Mouse (Mus musculus): ENCODE measurements around the gene Alox12e. TPM values are rescaled to one million over a fixed set of nuclear protein-coding genes. Genes with fewer than 3 reads are reported as not detected.

The Alox12e gene
- total RNA-seq, 2 experiments from 2014 or later, result 0.35 to 0.76 TPM

DNA sequence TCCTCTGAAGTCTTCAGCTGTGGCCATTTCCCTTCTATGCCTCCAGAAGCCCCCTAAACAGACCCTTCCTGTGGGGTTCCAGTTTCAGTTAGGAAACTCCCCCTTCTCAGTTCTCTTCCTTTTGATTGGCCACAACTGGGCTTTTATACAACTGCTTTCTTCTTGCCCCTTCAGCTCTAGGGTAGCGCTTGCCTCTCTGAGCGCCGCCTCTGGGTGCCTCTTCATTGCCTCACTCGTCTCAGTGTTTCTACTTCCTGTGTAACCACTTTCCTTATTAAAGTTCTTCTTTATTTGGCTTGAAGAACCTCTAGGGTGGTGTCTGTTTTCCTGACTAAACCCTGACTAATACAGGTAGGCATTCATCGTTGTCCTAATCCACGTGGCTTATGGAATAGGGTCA is 31.2 kb downstream of the Alox12e start:
- intact Hi-C loops (cut with DNase I), result no loop called here

DNA sequence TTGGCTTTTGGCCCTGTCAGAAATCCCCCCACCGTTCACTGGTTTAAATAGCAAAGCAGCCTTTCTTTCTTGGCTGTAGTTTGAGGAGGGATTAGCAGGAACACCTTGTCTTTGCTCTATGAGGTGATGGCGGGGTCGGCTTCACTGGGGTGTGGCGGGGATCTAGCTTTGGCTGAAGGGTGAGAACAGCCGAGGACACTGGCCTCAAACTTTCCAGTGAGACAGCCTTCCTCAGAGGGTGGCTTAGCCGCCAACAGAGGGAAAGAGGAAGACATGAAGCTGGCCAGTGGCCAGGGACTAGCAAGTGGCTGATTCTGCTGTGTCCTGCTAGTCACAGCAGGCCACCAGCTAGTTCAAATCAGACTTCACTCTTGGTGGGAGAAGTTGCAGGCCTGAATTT is 33.2 kb downstream of the Alox12e start:
- intact Hi-C loops (cut with DNase I), result no loop called here
- DNase-seq (ENCODE audit: low spot score in 2 of 2), result peak; percentile 31 to 56

More for the DNA sequence above, 31.2 kb downstream of the Alox12e start:
- no peak for DNase-seq (ENCODE audit: low spot score in 2 of 2)

DNA sequence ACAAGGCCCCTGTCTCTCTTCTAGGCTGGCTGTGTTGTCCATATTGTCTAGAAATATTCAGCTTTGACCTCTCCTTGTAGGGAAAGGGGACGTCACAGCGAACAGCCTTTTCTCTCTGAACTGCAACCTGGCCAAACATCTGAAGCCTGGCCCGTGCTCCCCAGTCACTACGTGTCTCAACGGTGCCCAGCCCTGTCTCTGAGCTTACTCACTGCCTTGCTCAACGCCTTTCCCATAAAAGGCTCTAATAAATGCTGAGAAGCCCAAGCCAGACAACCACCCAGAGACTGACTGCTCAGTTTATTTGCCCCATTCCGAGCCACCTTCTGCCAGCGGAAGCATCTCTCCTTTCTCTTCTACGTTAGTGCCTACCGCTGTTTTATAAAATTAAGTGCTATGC is 34.3 kb downstream of the Alox12e start:
- DNase-seq (ENCODE audit: low spot score in 2 of 2), result no peak
- intact Hi-C loops (cut with DNase I), result no loop called here

DNA sequence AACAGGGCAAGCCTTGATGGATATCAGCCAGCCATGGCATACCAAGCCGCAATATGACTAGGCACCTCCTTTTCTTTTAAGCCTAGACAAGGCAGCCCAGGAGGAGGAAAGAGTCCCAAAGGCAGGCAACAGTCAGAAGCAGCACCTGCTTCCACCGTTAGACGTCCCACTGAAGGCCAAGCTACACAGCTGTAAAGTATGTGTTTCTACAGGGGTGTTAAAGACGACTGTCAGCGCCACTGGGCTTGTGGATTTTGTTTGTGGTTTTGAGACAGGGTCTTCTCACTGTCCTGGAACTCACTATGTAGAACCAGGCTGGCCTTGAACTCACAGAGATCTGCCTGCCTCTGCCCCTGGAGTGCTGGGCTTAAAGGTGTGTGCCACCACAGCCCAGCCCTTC is 36.7 kb downstream of the Alox12e start:
- intact Hi-C loops (cut with DNase I), result no loop called here
- DNase-seq (ENCODE audit: low spot score in 2 of 2), result no peak

GRCm38 (mm10) chr11:70284757-70285156 is 37.7 kb downstream of the Alox12e start:
- no peak for DNase-seq (ENCODE audit: low spot score in 2 of 2)
- intact Hi-C loops (cut with DNase I), result no loop called here

GRCm38 (mm10) chr11:70283666-70284065 is 38.8 kb downstream of the Alox12e start:
- intact Hi-C loops (cut with DNase I), result no loop called here
- DNase-seq (ENCODE audit: low spot score in 2 of 2), result no peak

- peak in 1 of 2 experiments; percentile 43 for DNase-seq (ENCODE audit: low spot score in 2 of 2)
- intact Hi-C loops (cut with DNase I), result no loop called here
Observed at GRCm38 (mm10) chr11:70280441-70280840, 42.0 kb downstream of the Alox12e start.

DNA sequence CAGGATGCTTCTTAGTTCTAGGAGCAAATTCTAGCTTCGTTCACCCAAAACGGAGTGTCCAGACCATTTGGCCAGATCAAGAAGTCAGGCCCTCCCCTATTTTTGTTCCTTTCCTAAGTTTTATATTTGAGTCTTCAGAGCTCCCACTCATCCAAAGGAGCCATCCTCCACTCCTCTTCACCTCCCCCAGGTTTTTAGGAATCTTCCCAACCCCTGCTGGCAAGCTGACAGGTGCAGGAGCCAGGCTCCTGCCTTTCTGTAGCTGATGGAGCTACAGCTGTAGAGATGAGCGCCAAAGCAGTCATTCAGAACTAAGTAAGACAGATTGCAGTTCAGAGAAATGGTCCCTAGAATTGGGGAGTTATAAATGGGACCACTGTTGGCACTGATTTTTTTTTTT is 43.5 kb downstream of the Alox12e start:
- intact Hi-C loops (cut with DNase I), result no loop called here
- DNase-seq (ENCODE audit: low spot score in 2 of 2), result no peak

- intact Hi-C loops (cut with DNase I), result no loop called here
Observed at GRCm38 (mm10) chr11:70271641-70272040, 50.8 kb downstream of the Alox12e start.

GRCm38 (mm10) chr11:70266405-70266804 is 56.0 kb downstream of the Alox12e start:
- intact Hi-C loops (cut with DNase I), result no loop called here

More at GRCm38 (mm10) chr11:70271641-70272040, 50.8 kb downstream of the Alox12e start:
- DNase-seq (ENCODE audit: low spot score in 2 of 2), result no peak

DNA sequence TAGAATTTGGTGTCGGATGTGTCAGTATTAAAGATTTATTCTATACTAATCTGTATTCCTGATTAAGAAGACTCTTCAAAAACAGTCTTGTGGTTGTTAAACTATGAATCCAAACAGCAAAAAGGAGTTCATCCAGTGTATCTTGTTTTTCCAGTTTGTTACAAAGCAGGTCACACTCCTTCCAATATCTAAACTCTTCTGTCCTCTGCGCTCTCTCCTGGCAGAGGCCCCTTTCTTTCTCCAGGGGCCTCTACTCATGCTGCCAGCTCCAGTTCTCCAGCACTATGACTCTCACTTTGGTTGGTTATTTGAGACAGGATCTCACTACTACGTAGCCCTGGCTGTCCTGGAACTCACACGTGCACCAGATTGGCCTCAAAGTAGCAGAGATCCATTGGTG is 56.6 kb downstream of the Alox12e start:
- intact Hi-C loops (cut with DNase I), result no loop called here
- DNase-seq (ENCODE audit: low spot score in 2 of 2), result no peak

More at GRCm38 (mm10) chr11:70266405-70266804, 56.0 kb downstream of the Alox12e start:
- DNase-seq (ENCODE audit: low spot score in 2 of 2), result no peak

Other genes starting within 250 kb of the Alox12e start
- gene Asgr2, start 230.0 kb downstream of the Alox12e start, total RNA-seq (2021), result not detected
- gene Mgl2, start 192.3 kb downstream of the Alox12e start, total RNA-seq (2021), result under 1 TPM; 0.51 to 0.61 TPM
- 1 to 10 TPM; 3.3 to 5.3 TPM for gene Clec10a, start 166.4 kb downstream of the Alox12e start, total RNA-seq (2021)
- gene Slc16a11, start 109.9 kb downstream of the Alox12e start, total RNA-seq (2021), result 10 to 100 TPM; 27.2 to 36.8 TPM
- gene Slc16a13, start 101.6 kb downstream of the Alox12e start, total RNA-seq (2021), result 10 to 100 TPM in 1 of 2 experiments, 1 to 10 TPM in 1; 8.3 to 10.4 TPM
- gene Bcl6b, start 92.8 kb downstream of the Alox12e start, total RNA-seq (2021), result 1 to 10 TPM; 5.1 to 5.3 TPM
- gene 0610010K14Rik, start 84.7 kb downstream of the Alox12e start, total RNA-seq (2021), result 10 to 100 TPM; 41.3 to 54.2 TPM
- 1 to 10 TPM; 5.9 to 7.3 TPM for gene Gm21988, start 82.8 kb downstream of the Alox12e start, total RNA-seq (2021)
- gene Rnasek, start 82.8 kb downstream of the Alox12e start, total RNA-seq (2021), result 100 to 1,000 TPM; 291 TPM
- gene Alox12, start 67.3 kb downstream of the Alox12e start, total RNA-seq (2021), result under 1 TPM in 1 of 2 experiments, not detected in 1; 0.13 TPM
- not detected for gene Alox15, start 29.4 kb upstream of the Alox12e start, total RNA-seq (2021)
- 10 to 100 TPM; 38.7 to 39.9 TPM for gene Pelp1, start 87.4 kb upstream of the Alox12e start, total RNA-seq (2021)
- gene Arrb2, start 110.0 kb upstream of the Alox12e start, total RNA-seq (2021), result 10 to 100 TPM; 75.1 to 78.6 TPM
- gene Med11, start 129.3 kb upstream of the Alox12e start, total RNA-seq (2021), result 10 to 100 TPM; 14.4 to 15.9 TPM
- under 1 TPM; 0.46 to 0.55 TPM for gene Zmynd15, start 136.8 kb upstream of the Alox12e start, total RNA-seq (2021)
- 1 to 10 TPM in 1 of 2 experiments, under 1 TPM in 1; 0.66 to 1.3 TPM for gene Cxcl16, start 137.4 kb upstream of the Alox12e start, total RNA-seq (2021)
- under 1 TPM in 1 of 2 experiments, not detected in 1; 0.87 TPM for gene Tm4sf5, start 182.6 kb upstream of the Alox12e start, total RNA-seq (2021)
- not detected for gene Vmo1, start 192.0 kb upstream of the Alox12e start, total RNA-seq (2021)
- gene Gltpd2, start 196.6 kb upstream of the Alox12e start, total RNA-seq (2021), result not detected
- gene Psmb6, start 202.7 kb upstream of the Alox12e start, total RNA-seq (2021), result 100 to 1,000 TPM; 181 to 196 TPM
- gene Gm40193, start 210.3 kb upstream of the Alox12e start, total RNA-seq (2021), result not detected
- gene Pld2, start 217.4 kb upstream of the Alox12e start, total RNA-seq (2021), result 10 to 100 TPM; 14.8 to 17.4 TPM
- gene Mink1, start 240.3 kb upstream of the Alox12e start, total RNA-seq (2021), result 100 to 1,000 TPM; 346 to 351 TPM